Mouse (Mus musculus) forebrain, postnatal 0 days (tissue): ENCODE measurements at regions not wholly inside any gene's neighbourhood (a gene's known extent, or its start where the extent isn't known, plus 50 kb on each side); places are given as distances from the start of the nearest gene placed in this dataset.

Experiments
- ATAC-seq: fragments of 200-750 bp; cut with Nextera tagmentation; 2 replicates; pipeline ENCODE4 v1.8.0; 2017; ENCODE audit warnings: mild to moderate bottlenecking, moderate library complexity
- DNase-seq: peaks from one replicate; pipeline ENCODE4 v3.0.0-alpha.2; 2015
- H3K27ac ChIP-seq: fragments of 300-500 bp; sonication (generic); 2 replicates; pipeline ENCODE4 v1.5.1; 2014; ENCODE audit warnings: low read depth, mild to moderate bottlenecking, antibody characterized with exemption, low read length, moderate library complexity, mixed read lengths
- H3K27me3 ChIP-seq: fragments of 300-500 bp; sonication (generic); 2 replicates; pipeline ENCODE4 v1.6.1; 2014; ENCODE audit warnings: mild to moderate bottlenecking, low read length, mixed read lengths; ENCODE audit not compliant: insufficient read depth
- H3K36me3 ChIP-seq: fragments of 300-500 bp; sonication (generic); 2 replicates; pipeline ENCODE4 v1.6.1; 2014; ENCODE audit warnings: mild to moderate bottlenecking, moderate library complexity; ENCODE audit not compliant: insufficient read depth
- H3K4me1 ChIP-seq: fragments of 300-500 bp; sonication (generic); 2 replicates; pipeline ENCODE4 v1.6.1; 2014; ENCODE audit warnings: antibody characterized with exemption; ENCODE audit not compliant: insufficient read depth
- H3K4me2 ChIP-seq: fragments of 300-500 bp; sonication (generic); 2 replicates; pipeline ENCODE4 v1.6.1; 2014; ENCODE audit warnings: low read depth, mild to moderate bottlenecking, moderate library complexity
- H3K4me3 ChIP-seq: fragments of 300-500 bp; sonication (generic); 2 replicates; pipeline ENCODE4 v1.5.1; 2014; ENCODE audit warnings: low read depth, low read length, mixed read lengths
- H3K9ac ChIP-seq: fragments of 300-500 bp; sonication (generic); 2 replicates; pipeline ENCODE4 v1.6.1; 2014; ENCODE audit warnings: mild to moderate bottlenecking
- H3K9me3 ChIP-seq: fragments of 300-500 bp; sonication (generic); 2 replicates; pipeline ENCODE4 v1.6.1; 2016; ENCODE audit warnings: low read length
- CTCF ChIP-seq: sonication (generic); IDR thresholded peaks from 2 replicates; pipeline ENCODE4 v1.5.1; 2016; ENCODE audit warnings: antibody characterized with exemption, control low read depth, low read depth
- WGBS: fragments of 180-500 bp; shearing (Covaris S2); extraction: QIAGEN DNeasy Blood & Tissue Kit; methylation state at CpG from one replicate; pipeline ENCODE4 v1.1.7; 2014; 5-methylcytosine and 5-hydroxymethylcytosine counted together

- Histone ChIP-seq H3K9ac (no peak overlapping the region), H3K9me3 (no peaks in the 10 kb centered on the region), H3K36me3 (no peaks in the 10 kb centered on the region), H3K4me1 (no peaks in the 10 kb centered on the region; the same call in 1 of the 2 replicates), H3K27me3 (no peaks in the 10 kb centered on the region), H3K4me3 (no peak overlapping the region), H3K27ac (no peak overlapping the region), H3K4me2 (no peak overlapping the region)
- WGBS = 66% methylated on average over 15 of the region's 15 CpGs
- no peak for TF ChIP-seq CTCF
- DNase-seq = no peak
- peak; percentile 54 for ATAC-seq
These were observed 139.2 kb upstream of the Rap1b start for GRCm38 (mm10) chr10:117984784-117985602.

- Histone ChIP-seq H3K4me3 (no peak overlapping the region), H3K4me1 (no peaks in the 10 kb centered on the region; the same call in 1 of the 2 replicates), H3K36me3 (no peaks in the 10 kb centered on the region), H3K9ac (no peak overlapping the region), H3K27me3 (no peaks in the 10 kb centered on the region), H3K27ac (no peak overlapping the region), H3K9me3 (no peaks in the 10 kb centered on the region), H3K4me2 (no peak overlapping the region)
- TF ChIP-seq CTCF = no peak
- WGBS = 68% methylated on average over 6 of the region's 6 CpGs
- no peak for DNase-seq
- ATAC-seq = no peak
These were observed 141.8 kb upstream of the Rap1b start for GRCm38 (mm10) chr10:117987620-117988019.

GRCm38 (mm10) chr10:117988076-117988475 is 142.2 kb upstream of the Rap1b start:
- Histone ChIP-seq H3K9ac (no peak overlapping the region), H3K27me3 (no peaks in the 10 kb centered on the region), H3K4me2 (no peak overlapping the region), H3K4me1 (no peaks in the 10 kb centered on the region), H3K27ac (no peak overlapping the region), H3K9me3 (no peaks in the 10 kb centered on the region), H3K4me3 (no peak overlapping the region), H3K36me3 (no peaks in the 10 kb centered on the region)
- WGBS = 84% methylated on average over 5 of the region's 5 CpGs
- ATAC-seq (no peak), DNase-seq (no peak)
- no peak for TF ChIP-seq CTCF

- Histone ChIP-seq H3K27ac (no peak overlapping the region), H3K36me3 (no peaks in the 10 kb centered on the region), H3K4me3 (no peak overlapping the region), H3K9me3 (no peaks in the 10 kb centered on the region), H3K4me1 (no peaks in the 10 kb centered on the region), H3K4me2 (no peak overlapping the region), H3K9ac (no peak overlapping the region), H3K27me3 (no peaks in the 10 kb centered on the region)
- DNase-seq (no peak), ATAC-seq (no peak)
- 82% methylated on average over 1 of the region's 1 CpGs for WGBS
- TF ChIP-seq CTCF = no peak
These were observed 145.3 kb upstream of the Rap1b start for GRCm38 (mm10) chr10:117991176-117991575.

- ATAC-seq (no peak), DNase-seq (no peak)
- 79% methylated on average over 9 of the region's 9 CpGs for WGBS
- Histone ChIP-seq H3K9ac (no peak overlapping the region), H3K4me3 (no peak overlapping the region), H3K27me3 (no peaks in the 10 kb centered on the region), H3K4me2 (no peak overlapping the region), H3K4me1 (no peaks in the 10 kb centered on the region), H3K36me3 (no peaks in the 10 kb centered on the region), H3K27ac (no peak overlapping the region), H3K9me3 (no peaks in the 10 kb centered on the region)
- TF ChIP-seq CTCF = no peak
These were observed 146.5 kb upstream of the Rap1b start for GRCm38 (mm10) chr10:117992317-117992716.

- Histone ChIP-seq H3K4me2 (no peak overlapping the region), H3K4me3 (no peak overlapping the region), H3K36me3 (no peaks in the 10 kb centered on the region), H3K9ac (no peak overlapping the region), H3K27me3 (no peaks in the 10 kb centered on the region), H3K4me1 (no peaks in the 10 kb centered on the region), H3K9me3 (no peaks in the 10 kb centered on the region), H3K27ac (no peak overlapping the region)
- TF ChIP-seq CTCF = no peak
- 90% methylated on average over 3 of the region's 3 CpGs for WGBS
- ATAC-seq (no peak), DNase-seq (no peak)
These were observed 147.8 kb upstream of the Mdm1 start for GRCm38 (mm10) chr10:117993809-117994208.

- TF ChIP-seq CTCF = no peak
- ATAC-seq (no peak), DNase-seq (no peak)
- no peak overlapping the region for H3K4me2 ChIP-seq
- no peak overlapping the region for H3K27ac ChIP-seq
- no peak overlapping the region for H3K9ac ChIP-seq
- WGBS = 11% methylated on average over 9 of the region's 9 CpGs
- H3K36me3 ChIP-seq = no peaks in the 10 kb centered on the region
- no peak overlapping the region for H3K4me3 ChIP-seq
- no peaks in the 10 kb centered on the region for H3K9me3 ChIP-seq
- H3K27me3 ChIP-seq = no peaks in the 10 kb centered on the region
- H3K4me1 ChIP-seq = no peaks in the 10 kb centered on the region
These were observed 146.8 kb upstream of the Mdm1 start for GRCm38 (mm10) chr10:117994768-117995167.
